Mouse (Mus musculus) cortical plate, adult 2 months (tissue): Measurements from ENCODE around the gene Siva1. TPM values are rescaled to one million over a fixed set of nuclear protein-coding genes. Genes with fewer than 3 reads are reported as not detected.

ENCODE experiments used
- H3K27ac ChIP-seq: fragments of 200-500 bp; 2 replicates; pipeline ENCODE4 v1.5.1; 2012; ENCODE audit warnings: low read length, control low read depth, inconsistent platforms; ENCODE audit not compliant: insufficient read depth
- H3K4me1 ChIP-seq: fragments of 200-500 bp; 2 replicates; pipeline ENCODE4 v1.6.1; 2011; ENCODE audit warnings: low read length; ENCODE audit not compliant: control insufficient read depth, insufficient read depth
- H3K4me3 ChIP-seq: fragments of 200-500 bp; 2 replicates; pipeline ENCODE4 v1.5.1; 2011; ENCODE audit warnings: mild to moderate bottlenecking, low read length, control low read depth; ENCODE audit not compliant: insufficient read depth
- CTCF ChIP-seq: fragments of 200-500 bp; IDR thresholded peaks from 2 replicates; pipeline ENCODE4 v1.5.1; 2011; ENCODE audit warnings: mild to moderate bottlenecking, control low read depth, low read length; ENCODE audit not compliant: insufficient read depth; ENCODE audit errors: extremely low read depth
- POLR2A ChIP-seq: fragments of 200-500 bp; IDR thresholded peaks from 2 replicates; pipeline ENCODE4 v1.6.1; 2011; ENCODE audit warnings: mild to moderate bottlenecking, low read length, control low read depth; ENCODE audit not compliant: insufficient read depth; ENCODE audit errors: extremely low read depth
- polyA plus RNA-seq: library from polyadenylated mRNA; depleted of rRNA; stranded (reverse); fragments of >200 nt; gene quantifications from 2 replicates; pipeline ENCODE4 v1.2.3, GENCODE M21; 2012

The Siva1 gene
- polyA plus RNA-seq, 1 experiment = 25.6 TPM

GRCm38 (mm10) chr12:112651778-112652439, 7.4 kb downstream of the Siva1 start:
- Histone ChIP-seq H3K4me3 (no peak overlapping the region), H3K4me1 (no peaks in the 10 kb centered on the region), H3K27ac (no peak overlapping the region)
- TF ChIP-seq POLR2A = no peak
- no peak for TF ChIP-seq CTCF

- Histone ChIP-seq H3K4me1 (no peaks in the 10 kb centered on the region), H3K4me3 (no peak overlapping the region), H3K27ac (no peak overlapping the region)
- no peak for TF ChIP-seq POLR2A
- TF ChIP-seq CTCF = peak; percentile 97
Measured at GRCm38 (mm10) chr12:112653157-112653824, 8.8 kb downstream of the Siva1 start.

GRCm38 (mm10) chr12:112654076-112654475, 9.6 kb downstream of the Siva1 start:
- H3K4me1 ChIP-seq = no peaks in the 10 kb centered on the region
- no peak for TF ChIP-seq POLR2A
- no peak for TF ChIP-seq CTCF
- H3K27ac ChIP-seq = no peak overlapping the region
- no peak overlapping the region for H3K4me3 ChIP-seq

GRCm38 (mm10) chr12:112658619-112659018, 14.1 kb downstream of the Siva1 start:
- TF ChIP-seq POLR2A = no peak
- TF ChIP-seq CTCF = no peak

GRCm38 (mm10) chr12:112659109-112659508, 14.6 kb downstream of the Siva1 start:
- Histone ChIP-seq H3K4me1 (no peaks in the 10 kb centered on the region), H3K4me3 (no peak overlapping the region), H3K27ac (no peak overlapping the region)
- TF ChIP-seq POLR2A (no peak), CTCF (0 out of 2 replicates have a peak, but pooled peaks have one; percentile 14)

More at GRCm38 (mm10) chr12:112658619-112659018, 14.1 kb downstream of the Siva1 start:
- Histone ChIP-seq H3K4me3 (no peak overlapping the region), H3K27ac (no peak overlapping the region), H3K4me1 (no peaks in the 10 kb centered on the region)

- Histone ChIP-seq H3K27ac (no peak overlapping the region), H3K4me1 (peaks cover 7% of the 10 kb centered on the region), H3K4me3 (no peak overlapping the region)
- TF ChIP-seq POLR2A (no peak), CTCF (no peak)
Measured at GRCm38 (mm10) chr12:112660576-112661326, 16.3 kb downstream of the Siva1 start.

- peaks cover 9% of the 10 kb centered on the region for H3K4me1 ChIP-seq
- no peak overlapping the region for H3K27ac ChIP-seq
- H3K4me3 ChIP-seq = no peak overlapping the region
- TF ChIP-seq CTCF (no peak), POLR2A (no peak)
Measured at GRCm38 (mm10) chr12:112661327-112661605, 16.8 kb downstream of the Siva1 start.

GRCm38 (mm10) chr12:112661851-112662250, 17.4 kb downstream of the Siva1 start:
- Histone ChIP-seq H3K4me1 (peaks cover 9% of the 10 kb centered on the region), H3K4me3 (no peak overlapping the region), H3K27ac (no peak overlapping the region)
- TF ChIP-seq CTCF (no peak), POLR2A (no peak)

GRCm38 (mm10) chr12:112663303-112663702, 18.8 kb downstream of the Siva1 start:
- H3K27ac ChIP-seq = no peak overlapping the region
- TF ChIP-seq POLR2A (no peak), CTCF (no peak)
- H3K4me1 ChIP-seq = peaks cover 9% of the 10 kb centered on the region
- H3K4me3 ChIP-seq = no peak overlapping the region

- Histone ChIP-seq H3K4me1 (peaks cover 9% of the 10 kb centered on the region), H3K4me3 (no peak overlapping the region), H3K27ac (no peak overlapping the region)
- TF ChIP-seq POLR2A (no peak), CTCF (no peak)
Measured at GRCm38 (mm10) chr12:112663716-112664115, 19.2 kb downstream of the Siva1 start.
